Mouse (Mus musculus) CD4-positive helper T cell, adult 2 months (primary cell): ENCODE results near the gene Six4.
"Not testable (repeated sequence)": the region's sequence is repeated elsewhere in the genome, so short reads cannot be mapped to it uniquely, and the experiment has no call there.

Experiments used
- DNase-seq: peaks from one replicate; pipeline ENCODE4 v3.0.0-alpha.2; 2012; ENCODE audit warnings: low read depth, missing footprints, low spot score

The Six4 gene

DNA sequence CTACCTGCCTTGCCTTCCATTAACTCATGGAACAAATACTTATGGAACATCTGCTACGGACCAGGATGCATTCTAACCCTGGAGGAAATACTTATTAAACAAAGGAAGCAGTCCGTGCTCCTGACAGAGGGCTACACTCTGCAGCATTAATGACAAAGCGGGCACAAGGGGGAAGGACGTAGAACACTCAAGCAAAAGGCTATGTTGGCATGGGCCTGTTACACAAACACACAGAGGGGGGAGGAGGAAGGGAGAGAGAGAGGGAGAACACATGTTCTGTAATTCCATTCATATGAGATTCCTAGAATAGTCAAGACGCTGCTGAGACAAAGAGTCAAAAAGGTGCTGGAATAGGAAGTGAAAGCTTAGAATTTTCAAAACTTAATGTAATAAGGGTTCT, 24.8 kb downstream of the Six4 start:
- no peak for DNase-seq

DNA sequence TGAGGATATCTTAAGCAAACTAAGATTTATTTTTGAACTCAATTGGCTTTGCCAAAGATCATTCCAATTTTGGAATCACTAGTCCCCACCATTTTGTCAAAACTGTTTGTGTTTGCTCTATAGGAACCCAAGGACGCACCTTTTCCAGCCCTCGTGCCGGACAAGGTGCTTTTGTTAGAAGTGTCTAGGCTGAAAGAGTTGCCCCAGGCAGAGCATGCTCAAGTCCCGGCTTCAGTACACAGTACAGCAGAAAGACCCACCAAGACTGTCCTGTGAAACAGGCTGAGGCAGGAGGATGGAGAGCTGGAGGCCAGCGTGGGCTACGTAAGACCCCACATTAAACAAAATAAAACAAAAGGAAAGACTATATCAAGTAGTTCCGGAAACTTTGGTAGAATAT, 26.2 kb downstream of the Six4 start:
- DNase-seq = no peak

DNA sequence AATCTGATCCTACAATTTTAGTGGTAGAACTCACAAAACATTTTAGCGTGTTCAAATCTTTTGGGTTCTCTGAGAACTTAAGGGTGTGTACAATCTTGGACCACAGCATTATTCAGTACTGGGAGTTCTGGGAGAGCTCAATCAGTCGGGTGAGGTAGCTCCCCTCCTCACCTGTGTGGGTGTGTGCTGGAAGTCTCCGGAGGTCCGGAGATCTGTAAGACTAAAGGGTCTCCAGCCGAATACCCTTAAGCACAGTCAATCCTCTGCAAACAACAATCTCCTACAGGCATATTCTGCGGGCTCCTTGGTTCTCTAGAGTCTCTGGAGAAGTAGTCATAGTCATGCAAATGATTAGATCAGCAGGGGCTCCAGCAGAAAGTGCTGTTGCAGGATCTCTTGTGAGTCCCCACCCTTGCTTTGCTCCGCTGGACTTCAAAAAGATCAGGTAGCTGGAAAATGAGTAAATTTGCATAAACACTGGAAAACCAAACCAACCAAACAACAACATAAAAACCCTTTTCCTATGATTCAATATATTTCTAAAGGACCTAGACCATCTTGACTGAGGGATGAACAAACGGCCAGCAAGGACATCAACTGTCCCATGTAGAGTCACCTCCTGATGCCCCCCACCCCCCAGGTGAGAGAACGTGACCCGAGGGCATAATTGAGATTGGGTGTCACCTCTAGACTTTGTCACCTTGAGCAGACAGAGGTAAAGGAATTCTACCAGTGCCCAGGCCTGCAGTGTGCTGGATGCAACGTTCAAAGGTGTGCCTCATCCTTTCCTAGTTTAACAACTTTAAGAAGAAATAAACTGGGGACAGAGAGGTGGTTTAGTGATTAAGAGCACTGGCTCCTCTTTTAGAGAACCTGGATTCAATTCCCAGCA, 27.3 kb downstream of the Six4 start:
- no peak for DNase-seq

DNA sequence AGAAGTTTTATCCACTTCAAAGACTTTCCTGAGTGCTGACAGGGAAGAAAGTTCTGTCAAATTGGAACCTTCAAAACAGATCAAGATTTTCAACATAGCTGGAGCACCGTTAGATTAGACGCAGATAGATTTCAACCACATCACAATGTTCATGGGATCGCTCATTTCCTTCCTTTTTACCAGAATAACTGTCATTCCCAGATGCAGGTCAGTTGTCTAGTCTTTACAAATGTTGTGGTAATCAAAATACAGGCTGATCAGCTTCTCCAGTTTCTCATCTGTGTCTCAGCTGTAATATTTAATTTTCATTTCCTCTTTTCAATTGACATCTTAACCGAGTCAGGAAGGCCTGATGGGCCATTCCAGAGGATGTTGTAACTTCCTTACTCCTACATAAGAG, 29.5 kb downstream of the Six4 start:
- no peak for DNase-seq

DNA sequence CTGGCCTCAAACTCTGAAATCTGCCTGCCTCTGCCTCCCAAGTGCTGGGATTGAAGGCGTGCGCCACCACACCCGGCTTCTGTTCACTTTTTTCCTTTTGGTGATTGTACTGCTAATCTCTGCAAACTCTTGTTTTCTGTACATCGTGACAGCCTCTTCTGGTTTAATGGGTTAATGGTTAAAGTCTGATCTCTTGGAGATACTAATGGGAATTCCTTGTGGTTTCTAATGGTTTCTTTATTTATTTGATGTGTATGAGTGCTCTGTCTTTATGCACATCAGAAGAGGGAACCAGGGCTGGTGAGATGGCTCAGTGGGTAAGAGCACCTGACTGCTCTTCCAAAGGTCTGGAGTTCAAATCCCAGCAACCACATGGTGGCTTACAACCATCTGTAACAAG, 31.4 kb downstream of the Six4 start:
- DNase-seq = not testable (repeated sequence)

DNA sequence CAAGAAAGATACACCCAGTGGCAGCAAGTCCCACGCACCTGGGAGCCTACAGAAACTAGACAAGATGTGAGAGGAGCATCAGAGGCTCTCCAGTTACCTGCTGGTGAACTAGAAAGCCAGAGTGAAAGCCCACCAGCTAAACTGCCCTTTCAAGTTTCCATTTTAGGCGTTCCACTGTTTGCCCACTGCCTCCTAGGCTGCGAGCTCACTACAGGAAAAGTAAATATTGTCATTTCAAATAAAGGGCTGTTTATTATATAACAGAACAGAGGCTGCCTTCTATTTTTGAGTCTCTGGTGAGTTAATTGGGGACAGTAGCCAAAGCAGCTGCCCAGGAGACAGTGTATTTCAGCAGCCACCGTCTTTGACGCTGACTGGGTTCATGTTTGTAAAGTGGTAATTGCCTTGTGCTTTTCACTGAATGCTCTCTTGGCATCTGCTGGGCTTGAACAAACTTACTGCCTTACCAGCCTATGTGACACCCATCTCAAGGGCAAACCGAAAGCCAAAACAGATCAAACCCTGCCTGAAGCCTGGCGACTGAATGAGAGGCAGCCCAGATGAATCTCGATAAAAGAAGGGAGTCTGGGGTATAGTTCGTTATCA, 52.3 kb downstream of the Six4 start:
- DNase-seq = no peak

DNA sequence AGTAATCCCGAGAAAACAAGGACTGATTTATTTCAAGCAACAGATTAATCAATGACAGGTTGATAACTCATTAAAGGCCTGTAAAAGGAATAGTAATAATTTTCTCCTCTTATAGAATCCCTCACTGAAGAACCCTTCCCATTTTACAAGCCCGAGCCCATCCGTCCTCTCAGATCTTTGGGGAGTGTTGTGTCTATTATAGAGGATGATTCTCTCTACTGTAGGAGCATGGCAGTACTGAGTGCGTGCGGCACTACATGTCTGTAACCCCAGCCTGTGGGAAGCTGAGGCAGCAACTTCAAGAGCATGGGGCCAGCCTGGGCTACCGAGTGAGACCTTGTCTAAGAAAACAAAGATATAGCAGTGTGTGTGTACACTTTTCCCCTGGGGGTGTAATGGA, 55.8 kb downstream of the Six4 start:
- no peak for DNase-seq

DNA sequence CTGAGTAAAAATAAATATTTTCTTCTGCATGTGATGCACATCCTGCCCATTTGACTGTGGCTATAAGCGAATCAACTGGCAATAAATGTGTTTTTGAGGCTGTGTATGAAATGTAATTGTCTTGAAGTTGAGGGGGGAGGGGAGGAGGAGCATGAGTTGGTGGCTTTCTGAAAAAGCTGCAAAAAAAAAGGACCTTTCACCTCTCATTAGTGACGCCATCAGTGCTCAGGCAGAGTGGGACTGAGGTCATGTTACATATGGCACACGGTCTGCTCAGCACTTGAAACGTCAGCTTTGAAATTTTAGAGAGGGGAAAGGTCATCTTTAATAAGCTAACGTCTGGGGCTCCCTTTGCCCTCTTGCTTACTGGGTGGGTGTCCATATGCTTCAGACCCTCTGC, 57.8 kb downstream of the Six4 start:
- DNase-seq = no peak

DNA sequence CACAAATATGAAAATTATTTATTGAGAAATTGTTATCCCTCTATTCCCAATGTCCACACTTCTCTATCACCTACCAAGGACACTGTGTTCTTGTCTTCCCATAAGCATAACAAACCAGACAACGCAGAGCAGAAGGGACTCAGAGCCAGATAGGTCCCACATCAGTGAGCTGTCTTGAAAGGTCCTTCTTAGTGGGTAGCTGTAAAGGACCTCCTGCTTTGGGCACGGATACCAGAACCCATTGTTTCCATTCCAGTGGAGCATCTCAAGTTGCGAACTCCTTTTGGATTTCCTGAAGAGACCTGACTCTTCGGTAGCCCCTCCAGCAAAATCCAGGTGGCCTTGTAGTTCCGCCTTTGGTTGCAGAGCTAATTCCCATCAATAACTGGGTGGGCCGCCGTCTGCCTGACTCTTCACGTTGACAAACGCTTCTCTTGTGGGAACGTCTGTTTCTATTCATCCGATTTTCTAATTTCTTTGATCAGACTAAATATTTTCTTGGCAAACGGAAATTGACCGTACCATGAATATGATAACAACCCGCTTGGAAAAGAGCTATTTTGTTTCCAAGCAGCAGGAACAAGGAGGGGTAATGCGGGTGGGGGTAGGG, 58.6 kb downstream of the Six4 start:
- no peak for DNase-seq

DNA sequence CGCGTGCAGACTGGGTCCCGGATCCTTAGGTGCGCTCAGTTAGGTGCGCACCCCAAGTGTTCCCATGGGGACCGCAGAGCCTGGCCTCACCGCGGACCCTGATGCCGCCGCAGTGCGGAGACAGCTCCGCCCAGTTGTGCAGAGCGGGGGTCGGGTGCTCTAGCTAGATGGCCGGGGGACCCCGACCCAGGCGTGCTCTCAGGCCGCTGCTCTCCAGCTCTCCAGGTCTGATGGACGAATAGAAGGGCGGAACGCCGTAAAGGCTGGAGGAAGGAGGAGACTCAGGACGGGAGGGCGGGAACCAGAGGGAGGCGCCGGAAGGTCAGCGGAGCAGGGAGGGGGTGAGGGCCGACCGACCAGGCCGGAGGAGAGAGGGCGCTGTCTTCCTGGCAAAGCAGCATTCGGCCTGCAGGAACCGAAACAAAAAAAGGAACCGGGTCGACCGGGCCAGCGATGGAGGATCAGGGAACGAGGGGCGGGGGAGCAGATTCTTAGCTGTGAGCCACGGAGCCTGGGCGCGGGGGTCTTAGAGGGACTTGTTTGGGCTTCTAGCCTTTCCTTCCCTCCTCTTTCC, 59.5 kb downstream of the Six4 start, which contains the start of gene Six1:
Gene Six1, minus strand, starts transcription at position 220 of the 574 bp plus-strand sequence.
- DNase-seq = no peak

DNA sequence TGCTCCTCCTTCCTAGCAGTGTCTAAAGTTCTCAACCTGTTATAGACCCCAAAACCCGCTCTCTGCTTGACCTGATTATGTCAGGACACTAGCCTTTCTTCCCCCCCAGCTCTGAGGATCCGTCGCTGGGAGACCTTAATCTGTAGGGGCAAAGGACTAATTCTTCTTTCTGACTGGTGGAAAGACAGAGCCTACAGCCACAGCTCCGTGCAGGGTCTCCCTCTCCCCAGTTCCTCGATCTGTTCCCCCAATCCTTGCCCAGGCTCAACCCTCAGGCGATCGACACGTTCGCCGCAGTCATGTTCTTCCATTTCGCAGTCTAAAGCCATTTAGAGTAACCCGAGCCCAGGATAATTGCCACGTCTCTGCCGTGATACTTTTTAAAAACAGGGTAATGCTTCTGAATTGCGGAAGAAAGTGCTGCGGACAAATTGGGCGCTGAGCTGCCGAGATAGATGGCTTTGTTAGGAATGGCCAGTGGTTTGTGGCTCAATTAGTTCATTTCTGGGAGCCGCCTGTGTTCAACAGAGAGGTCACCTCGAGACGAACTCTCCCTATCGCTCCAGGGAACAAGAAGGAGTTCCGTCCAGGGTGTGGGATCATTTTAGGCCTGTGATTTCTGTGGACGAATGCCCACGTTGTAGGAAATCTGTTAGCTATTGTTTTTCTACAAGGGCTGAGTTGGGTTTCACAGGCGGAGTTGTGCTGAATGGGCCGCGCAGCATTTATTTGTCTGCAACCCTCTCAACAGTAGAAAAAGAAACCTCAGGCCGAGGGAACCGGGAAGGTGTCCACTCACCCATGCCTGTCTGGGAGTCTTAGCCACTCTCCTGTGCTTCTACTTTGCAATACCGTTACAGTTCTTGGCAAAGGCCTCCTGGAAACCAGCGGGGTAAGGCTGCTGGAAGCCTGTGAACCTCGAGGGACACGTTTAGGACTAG, 60.3 kb downstream of the Six4 start:
- DNase-seq = no peak

DNA sequence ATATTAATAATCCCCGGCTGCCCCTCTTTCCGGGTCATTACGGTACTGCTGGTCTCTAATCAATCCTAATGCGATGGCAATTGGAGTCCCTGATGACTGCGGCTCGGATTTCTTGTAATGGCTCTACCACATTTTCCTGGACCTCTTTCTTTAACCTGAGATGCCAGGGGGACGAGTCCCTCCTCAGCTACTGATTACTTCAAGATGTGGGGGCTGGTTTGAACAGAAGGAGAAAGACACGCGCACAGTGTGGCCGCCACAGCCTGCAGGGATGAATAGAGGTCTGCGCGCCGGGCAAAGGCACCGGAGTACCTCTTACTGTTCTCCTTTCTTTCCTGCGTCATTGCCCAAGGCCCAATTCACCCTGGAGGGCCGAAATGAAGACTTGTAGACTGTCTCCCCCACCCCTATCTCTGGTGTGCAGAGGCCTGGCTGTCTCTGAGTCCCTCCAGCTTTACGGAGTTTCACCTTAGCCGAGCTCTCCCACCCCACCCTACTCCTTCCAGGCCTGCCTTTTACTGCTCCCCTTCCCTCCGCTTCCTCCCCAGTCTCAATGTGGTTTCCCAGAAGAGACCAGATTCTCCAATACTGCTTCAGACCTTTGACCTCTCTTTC, 61.1 kb downstream of the Six4 start:
- DNase-seq = no peak

DNA sequence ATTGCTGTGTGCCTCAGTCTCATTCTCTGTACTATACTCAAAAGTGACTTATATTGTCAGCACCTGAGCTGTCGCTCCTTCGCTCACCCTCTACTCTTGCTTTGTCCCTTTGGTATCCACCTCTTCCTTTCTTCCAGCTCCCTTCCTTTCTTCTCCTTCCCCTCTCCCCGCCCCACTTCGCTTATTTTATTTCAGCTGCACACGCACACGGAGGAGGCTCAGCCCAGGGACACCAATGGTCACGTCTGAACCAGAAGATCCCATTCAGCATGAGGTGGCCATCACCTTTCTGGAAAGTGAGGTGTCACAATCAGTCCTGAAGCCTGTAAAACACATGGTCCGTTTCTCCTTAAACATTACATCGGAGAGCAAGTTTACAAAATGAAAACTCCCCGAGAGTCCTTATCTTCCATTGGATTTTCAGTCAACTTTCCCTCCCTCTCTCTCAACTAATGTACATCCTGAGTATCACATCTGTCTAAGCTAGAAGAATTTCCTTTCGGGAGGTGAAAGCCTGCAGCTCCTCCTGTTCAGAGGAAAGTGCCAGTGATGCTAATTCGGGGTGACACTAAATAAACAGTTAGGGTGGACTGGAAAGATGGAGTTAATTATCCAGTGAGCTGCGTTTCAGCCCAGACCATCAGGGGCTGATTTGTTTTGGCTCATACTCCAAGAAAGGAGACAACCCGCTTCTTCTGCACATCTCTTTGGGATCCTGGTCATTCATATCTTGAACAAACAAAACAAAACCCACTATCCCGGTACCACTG, 62.3 kb downstream of the Six4 start:
- DNase-seq = no peak

DNA sequence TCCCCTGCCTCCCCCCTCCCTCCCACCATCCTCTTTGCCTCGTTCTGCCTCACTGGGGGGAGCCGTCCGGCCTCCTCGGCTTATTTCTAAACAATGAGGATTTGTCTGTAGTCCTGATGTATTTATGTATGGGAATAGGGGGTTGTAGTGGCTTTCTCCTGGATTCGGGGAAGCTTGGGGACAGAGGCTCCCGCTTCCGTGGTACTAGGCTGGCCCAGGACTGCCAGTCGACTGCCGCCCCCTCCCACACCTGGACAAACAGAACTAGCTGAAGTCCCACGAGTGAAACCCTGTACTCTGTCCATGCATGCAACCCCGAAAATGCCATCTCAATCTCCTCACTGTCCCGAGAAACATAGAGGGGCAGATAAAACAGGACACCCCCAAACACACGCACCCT, 63.0 kb downstream of the Six4 start:
- DNase-seq = no peak
